Mouse (Mus musculus): Measurements from ENCODE around the gene Bglap3. TPM values are rescaled to one million over a fixed set of nuclear protein-coding genes. Genes with fewer than 3 reads are reported as not detected.

Gene Bglap3
- polyA plus RNA-seq, 1 experiment from 2014 or later = not detected

DNA sequence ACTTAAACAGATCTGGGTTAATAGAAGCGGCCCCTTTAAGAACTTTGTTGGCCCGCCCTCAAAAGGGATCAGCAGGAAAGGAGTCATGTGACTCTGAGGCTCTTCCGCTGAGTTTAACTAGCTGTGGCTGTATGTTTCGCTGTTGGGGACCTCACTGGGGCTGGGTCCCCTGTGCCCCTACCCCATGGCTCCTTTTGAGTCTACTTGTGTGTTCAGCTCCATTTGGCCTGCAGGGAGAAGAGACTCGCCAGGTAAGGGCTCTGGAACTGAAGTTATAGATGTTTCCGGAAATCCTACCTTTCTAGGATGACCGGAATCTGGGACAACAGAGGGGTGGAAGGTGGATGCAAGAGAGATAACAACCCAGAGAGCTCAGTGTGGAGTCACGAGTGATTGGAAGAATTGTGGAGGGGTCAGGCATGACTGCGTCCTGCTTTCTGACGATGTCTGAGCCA, 47.6 kb downstream of the Bglap3 start, which contains the start of gene Glmp:
Glmp (plus strand) TSS at position 73 of the 455 bp plus-strand sequence.
- H3K4me1 ChIP-seq = peaks cover 11% of the 10 kb centered on the region
- peak within 1 kb of the TSS; percentile 59 for H3K4me3 ChIP-seq
- peaks cover 59% of the 10 kb centered on the region for H3K36me3 ChIP-seq (ENCODE audit: poor library complexity, severe bottlenecking)
- 0 out of 2 replicates have a peak within 1 kb of the TSS, but pooled peaks have one; percentile 3 for H3K27ac ChIP-seq
- no peaks in the 10 kb centered on the region for H3K27me3 ChIP-seq
- H3K4me2 ChIP-seq = peak within 1 kb of the TSS; percentile 81
- H3K9ac ChIP-seq = peak within 1 kb of the TSS; percentile 78
- ATAC-seq = peak; percentile 88
- 1% methylated on average over 10 of the region's 10 CpGs for WGBS
- H3K9me3 ChIP-seq (replicated peaks) = no peaks in the 10 kb centered on the region

Other genes with a start within 250 kb of the Bglap3 start
- 15.0 and 16.5 TPM in 2 replicates for gene Mef2d, start 230.4 kb downstream of the Bglap3 start, polyA plus RNA-seq (2015; fragmentation: Nextera tagmentation; extraction: Ambion mirVana)
- gene Rhbg, start 118.0 kb downstream of the Bglap3 start, polyA plus RNA-seq (2015; fragmentation: Nextera tagmentation; extraction: Ambion mirVana) = 0.18 and 0.26 TPM in 2 replicates
- 0.31 TPM in 1 of 2 replicates, not detected in the other for gene Gm38392, start 85.5 kb downstream of the Bglap3 start, polyA plus RNA-seq (2015; fragmentation: Nextera tagmentation; extraction: Ambion mirVana)
- gene Tsacc, start 75.7 kb downstream of the Bglap3 start, polyA plus RNA-seq (2015; fragmentation: Nextera tagmentation; extraction: Ambion mirVana) = 11.9 and 12.3 TPM in 2 replicates
- gene Cct3, start 75.6 kb downstream of the Bglap3 start, polyA plus RNA-seq (2015; fragmentation: Nextera tagmentation; extraction: Ambion mirVana) = 612 and 636 TPM in 2 replicates
- 82.5 and 100 TPM in 2 replicates for gene Glmp, start 47.7 kb downstream of the Bglap3 start, polyA plus RNA-seq (2015; fragmentation: Nextera tagmentation; extraction: Ambion mirVana)
- gene Tmem79, start 36.6 kb downstream of the Bglap3 start, polyA plus RNA-seq (2015; fragmentation: Nextera tagmentation; extraction: Ambion mirVana) = 2.4 and 3.0 TPM in 2 replicates
- gene Smg5, start 36.5 kb downstream of the Bglap3 start, polyA plus RNA-seq (2015; fragmentation: Nextera tagmentation; extraction: Ambion mirVana) = 62.6 and 64.0 TPM in 2 replicates
- 0.81 and 1.0 TPM in 2 replicates for gene Paqr6, start 8.2 kb downstream of the Bglap3 start, polyA plus RNA-seq (2015; fragmentation: Nextera tagmentation; extraction: Ambion mirVana)
- not detected in 2 replicates for gene Bglap2, start 6.0 kb upstream of the Bglap3 start, polyA plus RNA-seq (2015; fragmentation: Nextera tagmentation; extraction: Ambion mirVana)
- 0.54 TPM in 1 of 2 replicates, not detected in the other for gene Bglap, start 11.7 kb upstream of the Bglap3 start, polyA plus RNA-seq (2015; fragmentation: Nextera tagmentation; extraction: Ambion mirVana)
- 107 TPM in 2 replicates for gene Pmf1, start 37.6 kb upstream of the Bglap3 start, polyA plus RNA-seq (2015; fragmentation: Nextera tagmentation; extraction: Ambion mirVana)
- 23.0 and 26.2 TPM in 2 replicates for gene Slc25a44, start 52.4 kb upstream of the Bglap3 start, polyA plus RNA-seq (2015; fragmentation: Nextera tagmentation; extraction: Ambion mirVana)
- gene Sema4a, start 88.4 kb upstream of the Bglap3 start, polyA plus RNA-seq (2015; fragmentation: Nextera tagmentation; extraction: Ambion mirVana) = 13.7 and 16.7 TPM in 2 replicates
- 12.1 and 15.5 TPM in 2 replicates for gene Lmna, start 137.2 kb upstream of the Bglap3 start, polyA plus RNA-seq (2015; fragmentation: Nextera tagmentation; extraction: Ambion mirVana)
- 51.5 and 52.6 TPM in 2 replicates for gene Mex3a, start 159.7 kb upstream of the Bglap3 start, polyA plus RNA-seq (2015; fragmentation: Nextera tagmentation; extraction: Ambion mirVana)
- gene Rab25, start 175.6 kb upstream of the Bglap3 start, polyA plus RNA-seq (2015; fragmentation: Nextera tagmentation; extraction: Ambion mirVana) = not detected in 2 replicates
- gene Lamtor2, start 180.3 kb upstream of the Bglap3 start, polyA plus RNA-seq (2015; fragmentation: Nextera tagmentation; extraction: Ambion mirVana) = 170 and 180 TPM in 2 replicates
- 43.5 and 47.5 TPM in 2 replicates for gene Ubqln4, start 181.0 kb upstream of the Bglap3 start, polyA plus RNA-seq (2015; fragmentation: Nextera tagmentation; extraction: Ambion mirVana)
- 139 and 143 TPM in 2 replicates for gene Ssr2, start 203.1 kb upstream of the Bglap3 start, polyA plus RNA-seq (2015; fragmentation: Nextera tagmentation; extraction: Ambion mirVana)
- 151 and 162 TPM in 2 replicates for gene Arhgef2, start 233.2 kb upstream of the Bglap3 start, polyA plus RNA-seq (2015; fragmentation: Nextera tagmentation; extraction: Ambion mirVana)

Measured in forebrain, embryonic 13.5 days (tissue).